Mouse (Mus musculus) splenic B cell, adult 2 months (primary cell): ENCODE data around the gene Cyb561a3.

Experiments
- DNase-seq: peaks from one replicate; pipeline ENCODE4 v3.0.0-alpha.2; 2011; ENCODE audit warnings: low read depth, low spot score
- H3K27me3 ChIP-seq: 2 replicates; pipeline ENCODE4 v1.6.1; 2012; ENCODE audit warnings: mild to moderate bottlenecking, low read length, moderate library complexity, mixed read lengths; ENCODE audit not compliant: control insufficient read depth, poor library complexity, insufficient read depth, severe bottlenecking
- H3K36me3 ChIP-seq: 2 replicates; pipeline ENCODE4 v1.6.1; 2012; ENCODE audit warnings: mild to moderate bottlenecking, low read length, moderate library complexity, mixed read lengths; ENCODE audit not compliant: control insufficient read depth, poor library complexity, insufficient read depth, severe bottlenecking

The Cyb561a3 gene

GRCm38 (mm10) chr19:10580761-10581160, 3.8 kb downstream of the Cyb561a3 start:
- Histone ChIP-seq H3K27me3 (no peaks in the 10 kb centered on the region), H3K36me3 (peaks cover 9% of the 10 kb centered on the region)
- peak; percentile 80 for DNase-seq

GRCm38 (mm10) chr19:10581984-10582383, 5.0 kb downstream of the Cyb561a3 start:
- peaks cover 17% of the 10 kb centered on the region for H3K36me3 ChIP-seq
- no peaks in the 10 kb centered on the region for H3K27me3 ChIP-seq
- DNase-seq = peak; percentile 74

- peaks cover 32% of the 10 kb centered on the region for H3K36me3 ChIP-seq
- DNase-seq = no peak
- H3K27me3 ChIP-seq = no peaks in the 10 kb centered on the region
These were observed 6.7 kb downstream of the Cyb561a3 start for GRCm38 (mm10) chr19:10583550-10584146.

DNA sequence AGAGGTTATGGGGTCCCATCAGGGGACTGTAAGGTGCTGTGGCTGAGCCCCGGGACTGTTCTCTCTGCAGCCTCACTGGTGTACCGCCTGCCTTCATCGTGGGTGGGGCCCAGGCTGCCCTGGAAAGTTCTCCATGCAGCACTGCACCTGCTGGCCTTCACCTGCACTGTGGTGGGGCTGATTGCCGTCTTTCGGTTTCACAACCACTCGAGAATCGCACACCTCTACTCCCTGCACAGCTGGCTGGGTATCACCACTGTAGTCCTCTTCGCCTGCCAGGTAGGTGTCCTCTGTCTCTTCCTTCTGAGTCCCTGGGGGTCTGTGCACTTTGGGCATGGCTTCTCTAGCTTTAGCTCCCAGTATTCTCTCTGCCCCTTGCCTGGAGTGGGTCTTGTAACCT, 8.1 kb downstream of the Cyb561a3 start:
- Histone ChIP-seq H3K27me3 (no peaks in the 10 kb centered on the region), H3K36me3 (peaks cover 43% of the 10 kb centered on the region)
- peak; percentile 78 for DNase-seq

DNA sequence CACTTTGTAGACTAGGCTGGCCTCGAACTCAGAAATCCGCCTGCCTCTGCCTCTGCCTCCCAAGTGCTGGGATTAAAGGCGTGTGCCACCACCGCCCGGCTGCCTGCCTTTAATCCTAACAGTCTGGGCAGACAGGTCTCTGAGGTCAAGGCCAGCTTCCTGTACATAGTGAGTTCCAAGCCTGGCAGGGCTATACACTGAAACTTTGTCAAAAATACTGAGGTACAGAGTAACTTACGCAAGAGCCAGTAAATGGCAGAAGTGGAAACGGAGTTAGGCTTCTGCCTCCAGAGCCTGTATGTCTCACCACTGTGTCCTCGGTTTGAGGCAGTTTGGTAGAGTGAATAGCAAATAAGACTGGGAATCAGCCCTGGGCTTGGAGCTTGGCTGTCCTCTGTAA, 10.3 kb downstream of the Cyb561a3 start:
- Histone ChIP-seq H3K36me3 (peaks cover 49% of the 10 kb centered on the region), H3K27me3 (no peaks in the 10 kb centered on the region)
- DNase-seq = no peak

- H3K36me3 ChIP-seq = peaks cover 48% of the 10 kb centered on the region
- DNase-seq = no peak
- H3K27me3 ChIP-seq = no peaks in the 10 kb centered on the region
These were observed 12.3 kb downstream of the Cyb561a3 start for GRCm38 (mm10) chr19:10589127-10589857.

GRCm38 (mm10) chr19:10590301-10590700, 13.3 kb downstream of the Cyb561a3 start:
- Histone ChIP-seq H3K27me3 (no peaks in the 10 kb centered on the region), H3K36me3 (peaks cover 50% of the 10 kb centered on the region)
- DNase-seq = no peak

DNA sequence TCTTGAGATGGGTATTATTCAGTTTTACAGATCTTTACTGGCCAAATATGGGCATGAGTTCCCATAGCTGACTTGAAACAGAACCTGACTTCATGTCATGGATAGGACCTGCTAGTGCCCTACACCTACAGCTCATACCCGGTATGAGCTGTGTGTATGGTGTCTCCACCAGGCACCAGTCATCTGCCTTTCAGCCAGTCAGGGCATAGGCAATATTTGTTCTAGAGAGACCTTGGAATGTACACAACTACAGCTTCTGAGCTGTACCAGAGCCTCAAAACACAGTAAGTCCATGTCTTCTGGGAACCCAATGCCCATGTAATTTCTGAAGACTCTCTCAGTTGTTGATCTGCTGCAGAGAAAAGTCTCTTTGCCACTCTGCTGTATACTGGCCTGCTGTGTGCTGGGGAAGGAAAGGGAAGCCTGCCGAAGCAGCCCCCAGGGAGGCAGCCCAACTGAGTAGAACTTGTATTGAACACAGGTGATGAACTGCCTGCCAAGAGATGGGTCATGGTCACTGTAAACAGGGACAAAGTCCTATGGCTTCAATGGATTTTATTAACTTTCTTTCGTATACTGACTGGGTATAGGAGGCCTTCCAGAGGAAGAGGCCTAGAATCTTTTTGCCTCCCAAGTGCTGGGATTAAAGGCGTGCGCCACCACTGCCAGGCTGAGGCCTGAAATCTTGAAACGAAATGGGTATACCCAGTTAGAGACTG, 14.8 kb downstream of the Cyb561a3 start:
- DNase-seq = no peak
- H3K36me3 ChIP-seq = peaks cover 45% of the 10 kb centered on the region
- no peaks in the 10 kb centered on the region for H3K27me3 ChIP-seq

DNA sequence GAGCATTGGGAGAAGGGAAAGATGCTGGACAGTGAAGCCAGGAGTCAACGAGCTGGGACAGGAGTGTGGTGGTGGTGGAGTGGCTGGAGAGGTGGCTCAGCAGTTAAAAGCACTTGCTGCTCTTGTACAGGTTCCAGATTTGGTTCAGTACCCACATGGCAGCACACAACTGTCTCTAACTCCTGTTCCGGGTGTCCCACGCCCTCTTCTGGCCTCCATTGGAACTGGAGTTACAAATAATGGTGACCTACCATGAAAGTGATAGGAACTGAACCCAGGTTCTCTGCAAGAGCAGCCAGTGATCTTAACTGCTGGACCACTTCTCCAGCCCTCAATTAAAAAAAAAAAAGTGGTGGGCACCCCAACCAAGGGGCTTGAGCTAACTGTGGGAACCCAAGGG, 21.2 kb downstream of the Cyb561a3 start:
- peak; percentile 63 for DNase-seq
- H3K36me3 ChIP-seq = peaks cover 9% of the 10 kb centered on the region
- H3K27me3 ChIP-seq = no peaks in the 10 kb centered on the region

- no peak for DNase-seq
- no peaks in the 10 kb centered on the region for H3K27me3 ChIP-seq
- peaks cover 7% of the 10 kb centered on the region for H3K36me3 ChIP-seq
These were observed 22.7 kb downstream of the Cyb561a3 start for GRCm38 (mm10) chr19:10599648-10600047.

DNA sequence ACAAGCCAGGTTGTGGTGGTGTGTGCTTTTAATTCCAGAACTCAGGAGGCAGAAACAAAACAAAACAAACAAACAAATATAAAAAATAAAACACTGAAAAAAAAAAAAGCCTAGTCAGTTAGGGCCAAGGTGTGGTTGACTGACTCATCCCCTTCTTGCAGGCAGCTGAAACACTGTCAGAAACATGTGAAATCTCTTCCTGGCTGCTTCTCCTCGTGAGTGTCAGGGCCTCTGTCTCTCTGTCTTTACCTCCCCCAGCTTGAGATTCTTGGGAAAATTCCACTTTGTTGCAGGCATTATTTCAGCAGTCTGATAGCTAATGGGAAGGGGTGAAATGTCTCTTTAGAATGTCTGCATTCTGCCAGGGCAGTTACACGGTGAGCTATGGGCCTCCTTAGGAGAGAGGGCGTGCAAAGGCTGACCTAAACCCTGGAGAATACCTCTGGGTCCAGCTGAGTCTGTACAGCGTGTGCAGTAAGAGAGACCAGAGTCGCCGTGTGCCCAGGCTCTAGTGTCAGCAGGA, 25.3 kb downstream of the Cyb561a3 start:
- DNase-seq = no peak
- no peaks in the 10 kb centered on the region for H3K27me3 ChIP-seq
- peaks cover 2% of the 10 kb centered on the region; the same call in 1 of the 2 replicates for H3K36me3 ChIP-seq

- peak; percentile 92 for DNase-seq
- H3K27me3 ChIP-seq = no peaks in the 10 kb centered on the region
- peaks cover 2% of the 10 kb centered on the region; the same call in 1 of the 2 replicates for H3K36me3 ChIP-seq
These were observed 25.8 kb downstream of the Cyb561a3 start for GRCm38 (mm10) chr19:10602787-10603186.

- Histone ChIP-seq H3K36me3 (peaks cover 7% of the 10 kb centered on the region), H3K27me3 (no peaks in the 10 kb centered on the region)
- no peak for DNase-seq
These were observed 26.9 kb downstream of the Cyb561a3 start for GRCm38 (mm10) chr19:10603660-10604523.

GRCm38 (mm10) chr19:10604534-10604933, 27.6 kb downstream of the Cyb561a3 start:
- H3K36me3 ChIP-seq = peaks cover 10% of the 10 kb centered on the region
- no peaks in the 10 kb centered on the region for H3K27me3 ChIP-seq
- DNase-seq = no peak
